Mouse (Mus musculus): ENCODE results near the gene Cd248.
A peak's percentile ranks its signal among the peaks of the same experiment; 100 is the strongest.

Cd248 gene

GRCm38 (mm10) chr19:5052166-5052822, 15.6 kb upstream of the Cd248 start:
- no peak for DNase-seq (ENCODE audit: low spot score)

GRCm38 (mm10) chr19:5052853-5053252, 15.0 kb upstream of the Cd248 start:
- DNase-seq (ENCODE audit: low spot score), result no peak

GRCm38 (mm10) chr19:5053909-5054308, 14.0 kb upstream of the Cd248 start:
- peak; percentile 85 for DNase-seq (ENCODE audit: low spot score)

- peak; percentile 68 for DNase-seq (ENCODE audit: low spot score)
These were observed 11.6 kb upstream of the Cd248 start for GRCm38 (mm10) chr19:5056251-5056650.

- peak; percentile 40 for DNase-seq (ENCODE audit: low spot score)
These were observed 9.8 kb upstream of the Cd248 start for GRCm38 (mm10) chr19:5057876-5058775.

GRCm38 (mm10) chr19:5058801-5059771, 8.8 kb upstream of the Cd248 start:
- peak; percentile 56 for DNase-seq (ENCODE audit: low spot score)

GRCm38 (mm10) chr19:5060365-5061330, 7.2 kb upstream of the Cd248 start:
- peak; percentile 44 for DNase-seq (ENCODE audit: low spot score)

- DNase-seq (ENCODE audit: low spot score), result no peak
These were observed 5.8 kb upstream of the Cd248 start for GRCm38 (mm10) chr19:5062041-5062440.

GRCm38 (mm10) chr19:5062446-5062845, 5.4 kb upstream of the Cd248 start:
- DNase-seq (ENCODE audit: low spot score), result no peak

- peak; percentile 82 for DNase-seq (ENCODE audit: low spot score)
These were observed 2.8 kb upstream of the Cd248 start for GRCm38 (mm10) chr19:5065104-5065503.

GRCm38 (mm10) chr19:5067040-5067799, 658 bp upstream of the Cd248 start:
- peak; percentile 61 for DNase-seq (ENCODE audit: low spot score)

- DNase-seq (ENCODE audit: low spot score), result peak; percentile 62
These were observed 824 bp downstream of the Cd248 start for GRCm38 (mm10) chr19:5068570-5069234.

GRCm38 (mm10) chr19:5069486-5069885, 1.6 kb downstream of the Cd248 start:
- DNase-seq (ENCODE audit: low spot score), result no peak

- DNase-seq (ENCODE audit: low spot score), result no peak
These were observed 2.1 kb downstream of the Cd248 start for GRCm38 (mm10) chr19:5069978-5070377.

GRCm38 (mm10) chr19:5071077-5071476, 3.2 kb downstream of the Cd248 start:
- no peak for DNase-seq (ENCODE audit: low spot score)

GRCm38 (mm10) chr19:5071545-5072369, 3.9 kb downstream of the Cd248 start:
- peak; percentile 91 for DNase-seq (ENCODE audit: low spot score)

- peak; percentile 81 for DNase-seq (ENCODE audit: low spot score)
These were observed 4.6 kb downstream of the Cd248 start for GRCm38 (mm10) chr19:5072389-5073019.

GRCm38 (mm10) chr19:5073028-5073427, 5.2 kb downstream of the Cd248 start:
- peak; percentile 77 for DNase-seq (ENCODE audit: low spot score)
